Mouse (Mus musculus): ENCODE results near the gene Cenps. TPM values are rescaled to one million over a fixed set of nuclear protein-coding genes. Genes with fewer than 3 reads are reported as not detected.
"Not testable (repeated sequence)": the region's sequence is repeated elsewhere in the genome, so short reads cannot be mapped to it uniquely, and the experiment has no call there.

The Cenps gene
- polyA plus RNA-seq, 1 experiment from 2014 or later: 64.8 TPM

DNA sequence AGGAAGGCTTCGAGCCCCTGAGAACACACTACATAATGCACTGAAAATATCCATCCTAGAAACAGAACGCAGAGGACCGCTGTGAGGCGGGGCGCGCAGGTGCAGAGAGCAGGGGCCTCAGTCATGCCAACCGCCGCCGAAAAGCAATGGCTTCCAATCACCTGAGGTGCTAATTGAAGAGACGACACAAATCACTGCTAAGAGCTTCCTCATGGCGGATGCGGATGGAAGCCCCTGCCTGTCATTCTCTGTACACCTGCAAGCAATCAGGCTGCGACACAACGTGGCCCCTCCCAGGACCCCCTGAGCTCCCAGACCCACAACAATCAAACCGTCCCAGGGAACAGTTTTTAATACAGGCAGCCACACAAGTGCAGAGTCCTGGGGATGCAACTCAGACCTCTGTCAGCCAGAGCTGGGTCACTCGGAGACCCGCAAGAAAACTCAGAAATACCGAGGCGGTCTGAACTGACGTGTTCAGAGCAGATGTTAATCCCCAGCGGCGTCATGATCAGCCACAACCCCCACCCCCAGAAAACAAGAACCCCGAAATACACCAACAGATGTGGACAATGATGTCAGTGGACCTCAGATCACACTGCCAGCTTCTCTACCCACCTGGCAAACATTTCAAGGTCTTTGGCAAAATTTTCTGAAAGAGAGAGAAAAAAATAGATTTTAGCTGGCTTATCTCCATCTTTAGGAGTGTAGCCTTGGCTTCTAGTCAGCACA is 6.2 kb downstream of the Cenps start:
- Histone ChIP-seq H3K4me1 (0 out of 2 replicates have a peak, but pooled peaks cover 5% of the 10 kb centered on the region), H3K4me3 (no peak overlapping the region), H3K36me3 (replicated peaks) (peaks cover 85% of the 10 kb centered on the region), H3K27ac (no peak overlapping the region), H3K27me3 (ENCODE audit: poor library complexity, severe bottlenecking) (no peaks in the 10 kb centered on the region), H3K9me3 (no peaks in the 10 kb centered on the region)
- 92% methylated on average over 23 of the region's 23 CpGs for WGBS
- no peak for DNase-seq (ENCODE audit: extremely low spot score, low spot score)

- H3K9me3 ChIP-seq: no peaks in the 10 kb centered on the region
- no peaks in the 10 kb centered on the region for H3K27me3 ChIP-seq (ENCODE audit: poor library complexity, severe bottlenecking)
- no peak overlapping the region for H3K27ac ChIP-seq
- DNase-seq (ENCODE audit: extremely low spot score, low spot score): no peak
- no peak overlapping the region for H3K4me3 ChIP-seq
- peaks cover 13% of the 10 kb centered on the region for H3K4me1 ChIP-seq
- peaks cover 76% of the 10 kb centered on the region for H3K36me3 ChIP-seq (replicated peaks)
- 88% methylated on average over 18 of the region's 18 CpGs for WGBS
Measured at GRCm38 (mm10) chr4:149128467-149128866, 9.0 kb downstream of the Cenps start.

GRCm38 (mm10) chr4:149126663-149127062 is 10.8 kb downstream of the Cenps start, which contains the start of gene Cort:
Gene Cort, minus strand, starts transcription at chr4:149126763.
- no peak for DNase-seq (ENCODE audit: extremely low spot score, low spot score)
- Histone ChIP-seq H3K27me3 (ENCODE audit: poor library complexity, severe bottlenecking) (no peaks in the 10 kb centered on the region), H3K4me1 (peaks cover 8% of the 10 kb centered on the region), H3K4me3 (no peak within 1 kb of the TSS), H3K36me3 (replicated peaks) (peaks cover 60% of the 10 kb centered on the region), H3K27ac (no peak within 1 kb of the TSS), H3K9me3 (no peaks in the 10 kb centered on the region)
- 88% methylated on average over 11 of the region's 11 CpGs for WGBS

DNA sequence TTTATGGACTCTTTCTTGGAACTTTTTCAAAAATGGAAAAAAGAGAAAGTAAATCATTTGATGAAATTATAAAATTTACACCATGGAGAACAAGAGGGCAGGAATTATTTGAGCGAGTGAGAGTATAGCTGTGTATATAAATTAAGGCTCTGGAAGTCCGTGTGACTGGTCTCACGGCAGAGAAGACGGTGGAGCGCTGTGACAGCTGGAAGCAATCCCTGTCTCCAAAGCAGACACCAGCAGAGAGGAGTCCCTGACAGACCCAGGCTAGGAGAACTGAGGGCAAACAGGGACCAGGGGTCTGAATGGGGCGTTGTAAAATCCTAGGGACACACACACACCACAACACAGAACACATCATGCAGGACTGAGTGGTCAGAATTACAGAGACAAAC is 11.3 kb downstream of the Cenps start:
- Histone ChIP-seq H3K27me3 (ENCODE audit: poor library complexity, severe bottlenecking) (no peaks in the 10 kb centered on the region), H3K4me1 (peaks cover 8% of the 10 kb centered on the region), H3K9me3 (no peaks in the 10 kb centered on the region), H3K27ac (no peak overlapping the region), H3K36me3 (replicated peaks) (peaks cover 54% of the 10 kb centered on the region), H3K4me3 (no peak overlapping the region)
- WGBS: 84% methylated on average over 6 of the region's 6 CpGs
- no peak for DNase-seq (ENCODE audit: extremely low spot score, low spot score)

GRCm38 (mm10) chr4:149125341-149126114 is 11.9 kb downstream of the Cenps start:
- H3K4me1 ChIP-seq: peaks cover 8% of the 10 kb centered on the region
- H3K27ac ChIP-seq: peak overlapping the region; percentile 53; the same call in 1 of the 2 replicates
- no peak overlapping the region for H3K4me3 ChIP-seq
- H3K36me3 ChIP-seq (replicated peaks): peaks cover 49% of the 10 kb centered on the region
- H3K9me3 ChIP-seq: no peaks in the 10 kb centered on the region
- WGBS: 58% methylated on average over 11 of the region's 11 CpGs
- DNase-seq (ENCODE audit: extremely low spot score, low spot score): no peak
- H3K27me3 ChIP-seq (ENCODE audit: poor library complexity, severe bottlenecking): no peaks in the 10 kb centered on the region

GRCm38 (mm10) chr4:149123432-149123831 is 14.0 kb downstream of the Cenps start:
- Histone ChIP-seq H3K27me3 (ENCODE audit: poor library complexity, severe bottlenecking) (no peaks in the 10 kb centered on the region), H3K27ac (no peak overlapping the region), H3K36me3 (replicated peaks) (peaks cover 31% of the 10 kb centered on the region), H3K4me1 (peaks cover 8% of the 10 kb centered on the region), H3K9me3 (no peaks in the 10 kb centered on the region), H3K4me3 (no peak overlapping the region)
- DNase-seq (ENCODE audit: extremely low spot score, low spot score): no peak
- 59% methylated on average over 5 of the region's 5 CpGs for whole genome bisulfite sequencing

DNA sequence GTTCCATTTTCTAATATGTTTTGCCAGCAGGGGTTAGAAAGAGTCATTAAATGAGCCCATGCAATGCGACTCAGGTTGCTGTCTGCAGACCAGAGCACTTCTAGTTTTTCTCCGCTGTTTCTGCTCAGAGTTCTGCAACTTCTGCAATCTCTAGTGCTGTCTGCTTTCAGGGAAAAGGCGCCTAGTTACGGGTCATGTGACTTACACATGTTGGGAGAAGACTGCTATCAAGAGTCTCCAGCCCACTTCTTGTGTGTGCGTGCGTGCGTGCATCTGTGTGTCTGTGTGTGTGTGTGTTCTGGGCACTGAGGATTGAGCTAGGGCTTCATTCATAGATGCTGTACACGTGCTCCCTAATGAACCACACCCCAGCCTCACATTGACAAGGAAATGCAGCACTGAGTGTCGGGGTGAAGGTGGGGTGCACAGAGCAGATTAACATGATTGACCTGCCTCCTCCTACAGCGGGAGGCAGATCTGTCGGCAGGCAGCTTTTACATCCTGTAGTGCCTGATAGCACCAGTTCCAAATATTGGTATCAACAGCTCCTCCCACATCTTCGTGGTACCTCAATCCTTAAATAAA is 17.4 kb downstream of the Cenps start:
- H3K36me3 ChIP-seq (replicated peaks); H3K4me1 ChIP-seq; DNase-seq (ENCODE audit: extremely low spot score, low spot score); H3K4me3 ChIP-seq; H3K9me3 ChIP-seq; H3K27me3 ChIP-seq (ENCODE audit: poor library complexity, severe bottlenecking); H3K27ac ChIP-seq: not testable (repeated sequence)
- 90% methylated on average over 12 of the region's 12 CpGs for WGBS

GRCm38 (mm10) chr4:149103875-149104561 is 33.4 kb downstream of the Cenps start, which contains the start of gene Dffa:
Gene Dffa, plus strand, starts transcription at chr4:149104146.
- peak within 1 kb of the TSS; percentile 81 for H3K27ac ChIP-seq

GRCm38 (mm10) chr4:149101456-149101855 is 36.0 kb downstream of the Cenps start:
- 90% methylated on average over 3 of the region's 3 CpGs for WGBS
- H3K27me3 ChIP-seq (ENCODE audit: poor library complexity, severe bottlenecking): no peaks in the 10 kb centered on the region

More at GRCm38 (mm10) chr4:149103875-149104561, 33.4 kb downstream of the Cenps start, which contains the start of gene Dffa:
- Histone ChIP-seq H3K9me3 (no peaks in the 10 kb centered on the region), H3K4me3 (peak within 1 kb of the TSS; percentile 85), H3K4me1 (peaks cover 12% of the 10 kb centered on the region), H3K36me3 (replicated peaks) (peaks cover 17% of the 10 kb centered on the region), H3K27me3 (ENCODE audit: poor library complexity, severe bottlenecking) (no peaks in the 10 kb centered on the region)
- DNase-seq (ENCODE audit: extremely low spot score, low spot score): peak; percentile 86
- under 1% methylated on average over 35 of the region's 35 CpGs for WGBS

DNA sequence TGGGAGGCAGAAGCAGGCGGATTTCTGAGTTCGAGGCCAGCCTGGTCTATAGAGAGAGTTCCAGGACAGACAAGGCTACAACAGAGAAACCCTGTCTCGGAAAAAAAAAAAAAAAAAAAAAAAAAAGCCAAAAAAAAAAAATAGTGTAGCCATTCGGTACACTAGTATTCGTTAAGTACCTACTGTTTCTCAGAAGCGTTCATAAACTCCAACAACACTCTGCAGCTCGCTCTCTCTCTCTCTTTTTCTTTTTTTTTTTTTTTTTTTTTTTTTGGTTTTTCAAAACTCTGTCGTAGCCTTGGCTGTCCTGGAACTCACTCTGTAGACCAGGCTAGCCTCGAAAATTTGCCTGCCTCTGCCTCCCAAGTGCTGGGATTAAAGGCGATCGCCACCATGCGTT is 37.0 kb downstream of the Cenps start:
- not testable (repeated sequence) for H3K27ac ChIP-seq; DNase-seq (ENCODE audit: extremely low spot score, low spot score); H3K36me3 ChIP-seq (replicated peaks); H3K9me3 ChIP-seq; H3K4me3 ChIP-seq; H3K27me3 ChIP-seq (ENCODE audit: poor library complexity, severe bottlenecking)
- 89% methylated on average over 12 of the region's 12 CpGs for WGBS
- H3K4me1 ChIP-seq: peaks cover 28% of the 10 kb centered on the region

More at GRCm38 (mm10) chr4:149101456-149101855, 36.0 kb downstream of the Cenps start:
- no peak overlapping the region for H3K27ac ChIP-seq
- no peaks in the 10 kb centered on the region for H3K9me3 ChIP-seq
- H3K4me1 ChIP-seq: peaks cover 28% of the 10 kb centered on the region
- no peak for DNase-seq (ENCODE audit: extremely low spot score, low spot score)
- H3K4me3 ChIP-seq: no peak overlapping the region
- peaks cover 5% of the 10 kb centered on the region for H3K36me3 ChIP-seq (replicated peaks)

DNA sequence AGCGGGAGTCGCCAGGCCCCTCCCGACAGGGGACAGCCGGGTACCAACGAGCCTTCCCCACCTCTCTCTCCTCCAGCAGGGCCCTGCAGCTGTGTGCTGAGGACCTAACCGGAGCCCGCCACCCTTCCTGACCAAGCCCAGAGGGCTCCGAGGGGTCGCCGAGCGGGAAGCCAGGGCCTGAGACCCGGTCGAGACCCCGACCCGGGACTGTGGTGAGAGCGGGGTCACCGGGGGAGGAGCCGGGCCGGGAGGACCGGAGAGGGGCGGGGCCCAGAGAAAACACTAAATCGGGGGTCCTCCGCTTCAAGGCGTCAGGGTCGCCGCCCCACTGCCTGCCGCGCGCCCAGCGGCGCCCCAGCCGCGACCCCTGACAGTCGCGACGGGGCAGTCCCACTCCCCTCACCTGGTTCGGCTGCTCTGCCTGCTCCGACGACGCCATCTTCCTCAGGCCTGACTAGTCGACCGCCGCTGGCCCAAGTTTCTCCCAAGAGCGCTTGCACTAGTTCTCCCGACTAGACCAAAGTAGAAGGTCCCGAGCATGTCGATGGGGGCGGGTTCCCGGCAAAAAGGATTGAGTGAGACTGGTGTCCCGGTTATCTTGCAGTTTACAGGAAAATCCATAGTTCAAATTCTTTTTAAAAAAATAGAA is 37.9 kb downstream of the Cenps start, which contains the start of gene Pex14:
Gene Pex14, minus strand, starts transcription at position 508 of the 649 bp plus-strand sequence.
- DNase-seq (ENCODE audit: extremely low spot score, low spot score): peak; percentile 91
- Histone ChIP-seq H3K9me3 (no peaks in the 10 kb centered on the region), H3K27ac (peak within 1 kb of the TSS; percentile 95), H3K36me3 (replicated peaks) (peaks cover under 1% of the 10 kb centered on the region; the same call in 1 of the 2 replicates), H3K4me1 (peaks cover 23% of the 10 kb centered on the region), H3K27me3 (ENCODE audit: poor library complexity, severe bottlenecking) (no peaks in the 10 kb centered on the region), H3K4me3 (peak within 1 kb of the TSS; percentile 82)
- under 1% methylated on average over 50 of the region's 50 CpGs for WGBS

- Histone ChIP-seq H3K4me3 (peak overlapping the region; percentile 82), H3K9me3 (no peaks in the 10 kb centered on the region), H3K27me3 (ENCODE audit: poor library complexity, severe bottlenecking) (no peaks in the 10 kb centered on the region), H3K4me1 (peaks cover 18% of the 10 kb centered on the region), H3K36me3 (replicated peaks) (peaks cover 9% of the 10 kb centered on the region), H3K27ac (peak overlapping the region; percentile 95)
- no peak for DNase-seq (ENCODE audit: extremely low spot score, low spot score)
- 23% methylated on average over 11 of the region's 11 CpGs for WGBS
Measured at GRCm38 (mm10) chr4:149098571-149098970, 38.9 kb downstream of the Cenps start.

Data from forebrain, embryonic 10.5 days (tissue).